Comparison of ENCODE assay signal across 18 mouse cellular contexts in genomic region chr5:69523944-69524343, GRCm38 (mm10). TPM values are rescaled to one million over a fixed set of nuclear protein-coding genes. Genes with fewer than 3 reads are reported as not detected.
"Had no signal": no experiment of that assay in that cellular context is flagged by ENCODE, and none has a peak within 500 bp of the region (broad histone marks: within the 10 kb centered on the region; RNA-seq: fewer than 3 reads in every experiment).

No protein-coding gene starts in this region.

- DNase-seq: kidney, adult 18-20 months; kidney, postnatal 10 days; kidney, postnatal 4 days; liver; liver, embryonic 13.5 days; lung, adult 18-20 months; retina, postnatal 1 day; right cerebral cortex, postnatal 4 days; spleen, adult 18-20 months; thymus, postnatal 36 days had no signal

- H3K4me3 ChIP-seq: intestine, embryonic 15.5 days; limb, embryonic 12.5 days; liver, embryonic 13.5 days; neural tube, embryonic 13.5 days; stomach, embryonic 15.5 days had no signal

- H3K27me3 ChIP-seq: intestine, embryonic 15.5 days; limb, embryonic 12.5 days; liver, embryonic 13.5 days; neural tube, embryonic 13.5 days; stomach, embryonic 15.5 days had no signal

- ATAC-seq: intestine, embryonic 15.5 days had no signal

- H3K9me3 ChIP-seq: intestine, embryonic 15.5 days; limb, embryonic 12.5 days; liver, embryonic 13.5 days; neural tube, embryonic 13.5 days; stomach, embryonic 15.5 days had no signal

- H3K4me2 ChIP-seq: intestine, embryonic 15.5 days; limb, embryonic 12.5 days; liver, embryonic 13.5 days; neural tube, embryonic 13.5 days; stomach, embryonic 15.5 days had no signal

- H3K27ac ChIP-seq: intestine, embryonic 15.5 days; limb, embryonic 12.5 days; liver, embryonic 13.5 days; neural tube, embryonic 13.5 days; stomach, embryonic 15.5 days had no signal

- H3K36me3 ChIP-seq: intestine, embryonic 15.5 days; limb, embryonic 12.5 days; liver, embryonic 13.5 days; neural tube, embryonic 13.5 days; stomach, embryonic 15.5 days had no signal

- H3K4me1 ChIP-seq: intestine, embryonic 15.5 days; limb, embryonic 12.5 days; liver, embryonic 13.5 days; neural tube, embryonic 13.5 days; stomach, embryonic 15.5 days had no signal

- H3K9ac ChIP-seq: intestine, embryonic 15.5 days; limb, embryonic 12.5 days; liver, embryonic 13.5 days; neural tube, embryonic 13.5 days; stomach, embryonic 15.5 days had no signal

RNA-seq across cellular contexts. Expression of gene Yipf7, which starts 18.5 kb away (rescaled TPM):
- total RNA-seq: layer of hippocampus, postnatal 25 days; left cerebral cortex, postnatal 36 days had no signal
- polyA plus RNA-seq: intestine, embryonic 15.5 days; kidney, embryonic 14.5 days; liver, embryonic 13.5 days; neural tube, embryonic 13.5 days; stomach, embryonic 15.5 days; thymus, postnatal 0 days had no signal
